Mouse (Mus musculus): ENCODE data around the gene Plekhh3. TPM values are rescaled to one million over a fixed set of nuclear protein-coding genes. Genes with fewer than 3 reads are reported as not detected.

Plekhh3 gene
- polyA plus RNA-seq, 1 experiment, result 18.3 TPM

- Histone ChIP-seq H3ac (ENCODE audit: control insufficient read depth, insufficient read length, low read depth) (peak overlapping the region; percentile 73), H3K27me3 (ENCODE audit: control insufficient read depth, insufficient read depth, insufficient read length) (no peaks in the 10 kb centered on the region), H3K79me2 (ENCODE audit: control insufficient read depth, insufficient read depth) (peaks cover 32% of the 10 kb centered on the region), H3K79me3 (ENCODE audit: low read depth) (peaks cover 19% of the 10 kb centered on the region), H3K4me3 (ENCODE audit: insufficient read depth, poor library complexity, severe bottlenecking) (peak overlapping the region; percentile 34), H3K36me3 (ENCODE audit: control insufficient read depth, insufficient read depth) (peaks cover 2% of the 10 kb centered on the region)
- no peak for TF ChIP-seq FOSL1 (IDR thresholded peaks at IDR 0.05; ENCODE audit: insufficient read depth, low read length, poor library complexity, severe bottlenecking)
- TF ChIP-seq MYOG (IDR thresholded peaks at IDR 0.05; ENCODE audit: control insufficient read depth, extremely low read depth, insufficient read length), result no peak
- TF ChIP-seq MYOD1 (IDR thresholded peaks at IDR 0.05; ENCODE audit: control insufficient read depth, insufficient read length, low read depth), result no peak
- no peak for TF ChIP-seq USF1 (IDR thresholded peaks at IDR 0.05; ENCODE audit: low read depth)
- no peak for TF ChIP-seq MAX (IDR thresholded peaks at IDR 0.05)
These were observed 1.3 kb upstream of the Plekhh3 start for GRCm38 (mm10) chr11:101172434-101172815.

GRCm38 (mm10) chr11:101171721-101172433, 726 bp upstream of the Plekhh3 start:
- H3K4me3 ChIP-seq (ENCODE audit: insufficient read depth, poor library complexity, severe bottlenecking), result peak overlapping the region; percentile 34
- no peaks in the 10 kb centered on the region for H3K27me3 ChIP-seq (ENCODE audit: control insufficient read depth, insufficient read depth, insufficient read length)
- H3K79me2 ChIP-seq (ENCODE audit: control insufficient read depth, insufficient read depth), result peaks cover 32% of the 10 kb centered on the region
- H3K79me3 ChIP-seq (ENCODE audit: low read depth), result peaks cover 19% of the 10 kb centered on the region
- peak overlapping the region; percentile 73 for H3ac ChIP-seq (ENCODE audit: control insufficient read depth, insufficient read length, low read depth)
- TF ChIP-seq MYOG (IDR thresholded peaks at IDR 0.05; ENCODE audit: control insufficient read depth, extremely low read depth, insufficient read length) (no peak), MAX (IDR thresholded peaks at IDR 0.05) (peak; percentile 30)
- peaks cover 8% of the 10 kb centered on the region for H3K36me3 ChIP-seq (ENCODE audit: control insufficient read depth, insufficient read depth)

GRCm38 (mm10) chr11:101170354-101170810, 769 bp downstream of the Plekhh3 start, which contains the start of gene Cntnap1:
Gene Cntnap1, plus strand, starts transcription at chr11:101170523.
- no peak for TF ChIP-seq MAX (IDR thresholded peaks at IDR 0.05)
- TF ChIP-seq CEBPB (IDR thresholded peaks at IDR 0.05; ENCODE audit: low read depth), result no peak
- no peak for TF ChIP-seq FOSL1 (IDR thresholded peaks at IDR 0.05; ENCODE audit: insufficient read depth, low read length, poor library complexity, severe bottlenecking)
- no peak for TF ChIP-seq CTCF (IDR thresholded peaks at IDR 0.05; ENCODE audit: control insufficient read depth, insufficient read depth, insufficient read length)

GRCm38 (mm10) chr11:101169301-101170107, 1.6 kb downstream of the Plekhh3 start:
- H3K79me3 ChIP-seq (ENCODE audit: low read depth), result peaks cover 19% of the 10 kb centered on the region
- peaks cover 29% of the 10 kb centered on the region for H3K36me3 ChIP-seq (ENCODE audit: control insufficient read depth, insufficient read depth)
- H3ac ChIP-seq (ENCODE audit: control insufficient read depth, insufficient read length, low read depth), result peak overlapping the region; percentile 38
- H3K4me3 ChIP-seq (ENCODE audit: insufficient read depth, poor library complexity, severe bottlenecking), result peak overlapping the region; percentile 64
- TF ChIP-seq USF1 (IDR thresholded peaks at IDR 0.05; ENCODE audit: low read depth) (no peak), MAX (IDR thresholded peaks at IDR 0.05) (no peak), FOSL1 (IDR thresholded peaks at IDR 0.05; ENCODE audit: insufficient read depth, low read length, poor library complexity, severe bottlenecking) (no peak), MYOD1 (IDR thresholded peaks at IDR 0.05; ENCODE audit: control insufficient read depth, insufficient read length, low read depth) (no peak), MYOG (IDR thresholded peaks at IDR 0.05; ENCODE audit: control insufficient read depth, extremely low read depth, insufficient read length) (no peak), CTCF (IDR thresholded peaks at IDR 0.05; ENCODE audit: control insufficient read depth, insufficient read depth, insufficient read length) (no peak), CEBPB (IDR thresholded peaks at IDR 0.05; ENCODE audit: low read depth) (no peak)
- H3K27me3 ChIP-seq (ENCODE audit: control insufficient read depth, insufficient read depth, insufficient read length), result no peaks in the 10 kb centered on the region
- H3K79me2 ChIP-seq (ENCODE audit: control insufficient read depth, insufficient read depth), result peaks cover 32% of the 10 kb centered on the region

More at GRCm38 (mm10) chr11:101170354-101170810, 769 bp downstream of the Plekhh3 start, which contains the start of gene Cntnap1:
- Histone ChIP-seq H3K4me3 (ENCODE audit: insufficient read depth, poor library complexity, severe bottlenecking) (peak within 1 kb of the TSS; percentile 64), H3ac (ENCODE audit: control insufficient read depth, insufficient read length, low read depth) (peak within 1 kb of the TSS; percentile 94), H3K36me3 (ENCODE audit: control insufficient read depth, insufficient read depth) (peaks cover 22% of the 10 kb centered on the region), H3K79me3 (ENCODE audit: low read depth) (peaks cover 19% of the 10 kb centered on the region), H3K27me3 (ENCODE audit: control insufficient read depth, insufficient read depth, insufficient read length) (no peaks in the 10 kb centered on the region), H3K79me2 (ENCODE audit: control insufficient read depth, insufficient read depth) (peaks cover 32% of the 10 kb centered on the region)

- Histone ChIP-seq H3K79me3 (ENCODE audit: low read depth) (peaks cover 19% of the 10 kb centered on the region), H3K79me2 (ENCODE audit: control insufficient read depth, insufficient read depth) (peaks cover 32% of the 10 kb centered on the region), H3K27me3 (ENCODE audit: control insufficient read depth, insufficient read depth, insufficient read length) (no peaks in the 10 kb centered on the region), H3K36me3 (ENCODE audit: control insufficient read depth, insufficient read depth) (peaks cover 40% of the 10 kb centered on the region), H3K4me3 (ENCODE audit: insufficient read depth, poor library complexity, severe bottlenecking) (peak overlapping the region; percentile 64), H3ac (ENCODE audit: control insufficient read depth, insufficient read length, low read depth) (no peak overlapping the region)
- TF ChIP-seq CEBPB (IDR thresholded peaks at IDR 0.05; ENCODE audit: low read depth), result peak; percentile 88
- TF ChIP-seq CTCF (IDR thresholded peaks at IDR 0.05; ENCODE audit: control insufficient read depth, insufficient read depth, insufficient read length), result no peak
- TF ChIP-seq FOSL1 (IDR thresholded peaks at IDR 0.05; ENCODE audit: insufficient read depth, low read length, poor library complexity, severe bottlenecking), result no peak
- TF ChIP-seq MYOG (IDR thresholded peaks at IDR 0.05; ENCODE audit: control insufficient read depth, extremely low read depth, insufficient read length), result no peak
- no peak for TF ChIP-seq MAX (IDR thresholded peaks at IDR 0.05)
- no peak for TF ChIP-seq MYOD1 (IDR thresholded peaks at IDR 0.05; ENCODE audit: control insufficient read depth, insufficient read length, low read depth)
These were observed 2.7 kb downstream of the Plekhh3 start for GRCm38 (mm10) chr11:101168301-101168980.

All from C2C12 (cell line).